Mouse (Mus musculus) left cerebral cortex, postnatal 10 days (tissue): Measurements from ENCODE around the gene Stx17. TPM values are rescaled to one million over a fixed set of nuclear protein-coding genes. Genes with fewer than 3 reads are reported as not detected.

Source experiments
- DNase-seq, 2 experiments: peaks; one replicate each; pipeline ENCODE4 v3.0.0; 2021 to 2022; ENCODE audit warnings: low spot score in 2 of 2, mixed read lengths in 1 of 2; ENCODE audit errors: extremely low spot score in 1 of 2
- intact Hi-C: fragments of 180-260 bp; cut with DNase I; formaldehyde crosslinking; loops from one replicate; pipeline ENCODE4 v1.15.1; 2025
- microRNA-seq: library from miRNA; unstranded; fragments of <30 nt; microRNA quantifications from one replicate; pipeline ENCODE4 v1.2.0, GENCODE M21; 2022
- total RNA-seq, 2 experiments: library from RNA; stranded (reverse); gene quantifications; 2 replicates each; pipeline ENCODE4 v1.2.3; 2021

Stx17 gene
- total RNA-seq, 2 experiments from 2014 or later = 29.7 to 34.4 TPM

GRCm38 (mm10) chr4:48149492-48149891 is 24.8 kb downstream of the Stx17 start:
- intact Hi-C loops = no loop called here
- DNase-seq = no peak

DNA sequence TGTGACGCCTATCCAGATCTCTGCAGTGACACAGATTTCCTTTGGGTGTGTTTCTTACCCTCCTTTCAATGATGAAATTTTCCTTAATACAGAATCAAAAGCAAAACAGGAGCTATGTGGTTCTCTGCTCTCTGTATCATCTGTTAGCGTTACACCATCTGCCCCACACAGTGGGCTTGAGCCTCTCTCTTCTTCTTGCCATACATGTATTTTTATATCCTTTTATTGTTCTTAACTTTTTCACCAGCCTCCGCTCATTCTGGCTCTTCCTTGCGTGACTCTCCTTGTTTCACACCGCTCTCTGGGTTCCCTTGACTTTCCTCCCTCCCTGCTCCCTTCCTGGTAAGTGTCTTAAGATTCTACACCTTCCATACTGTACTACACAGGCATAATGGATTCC is 28.5 kb downstream of the Stx17 start:
- no peak for DNase-seq
- intact Hi-C loops = no loop called here

GRCm38 (mm10) chr4:48155864-48156263 is 31.1 kb downstream of the Stx17 start:
- DNase-seq = no peak
- intact Hi-C loops = no loop called here

DNA sequence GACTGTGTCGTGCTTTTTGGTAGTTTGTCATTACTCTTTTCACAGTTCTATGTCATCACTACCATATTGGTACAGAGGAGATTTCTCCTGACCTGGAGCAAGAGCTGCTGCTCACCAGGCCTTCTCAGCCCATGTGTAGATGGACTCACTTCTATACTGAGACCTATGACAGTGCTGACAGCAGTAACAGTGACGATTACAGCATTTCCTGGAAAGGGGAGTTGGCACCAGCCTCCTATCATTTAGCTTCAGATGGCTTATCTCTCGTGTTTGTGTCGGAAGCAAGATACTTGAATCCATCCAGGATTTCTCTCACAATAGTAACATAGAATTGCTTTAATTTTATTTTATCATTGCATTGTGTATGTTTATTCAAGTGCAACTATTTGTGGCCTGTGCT is 35.7 kb downstream of the Stx17 start:
- intact Hi-C loops = no loop called here
- DNase-seq = no peak

- DNase-seq = no peak
These were observed 39.1 kb downstream of the Stx17 start for GRCm38 (mm10) chr4:48163851-48164250.

GRCm38 (mm10) chr4:48175666-48176065 is 51.0 kb downstream of the Stx17 start:
- intact Hi-C loops = no loop called here
- no peak for DNase-seq

More at GRCm38 (mm10) chr4:48163851-48164250, 39.1 kb downstream of the Stx17 start:
- intact Hi-C loops = no loop called here

GRCm38 (mm10) chr4:48180922-48181321 is 56.2 kb downstream of the Stx17 start:
- intact Hi-C loops = no loop called here
- no peak for DNase-seq

DNA sequence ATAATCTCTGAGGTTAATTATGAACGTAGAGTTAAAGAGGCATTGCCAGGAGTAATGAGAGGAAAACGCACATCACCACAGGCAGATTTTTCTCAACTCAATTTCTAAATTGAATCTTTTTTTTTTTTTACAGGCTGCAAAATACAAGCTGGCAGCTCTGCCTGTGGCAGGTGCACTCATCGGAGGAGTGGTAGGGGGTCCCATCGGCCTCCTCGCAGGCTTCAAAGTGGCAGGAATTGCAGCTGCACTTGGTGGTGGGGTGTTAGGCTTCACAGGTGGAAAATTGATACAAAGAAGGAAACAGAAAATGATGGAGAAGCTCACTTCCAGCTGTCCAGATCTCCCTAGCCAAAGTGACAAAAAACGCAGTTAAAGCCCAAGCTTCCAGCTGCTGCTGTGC is 56.7 kb downstream of the Stx17 start:
- DNase-seq = no peak
- intact Hi-C loops = no loop called here

DNA sequence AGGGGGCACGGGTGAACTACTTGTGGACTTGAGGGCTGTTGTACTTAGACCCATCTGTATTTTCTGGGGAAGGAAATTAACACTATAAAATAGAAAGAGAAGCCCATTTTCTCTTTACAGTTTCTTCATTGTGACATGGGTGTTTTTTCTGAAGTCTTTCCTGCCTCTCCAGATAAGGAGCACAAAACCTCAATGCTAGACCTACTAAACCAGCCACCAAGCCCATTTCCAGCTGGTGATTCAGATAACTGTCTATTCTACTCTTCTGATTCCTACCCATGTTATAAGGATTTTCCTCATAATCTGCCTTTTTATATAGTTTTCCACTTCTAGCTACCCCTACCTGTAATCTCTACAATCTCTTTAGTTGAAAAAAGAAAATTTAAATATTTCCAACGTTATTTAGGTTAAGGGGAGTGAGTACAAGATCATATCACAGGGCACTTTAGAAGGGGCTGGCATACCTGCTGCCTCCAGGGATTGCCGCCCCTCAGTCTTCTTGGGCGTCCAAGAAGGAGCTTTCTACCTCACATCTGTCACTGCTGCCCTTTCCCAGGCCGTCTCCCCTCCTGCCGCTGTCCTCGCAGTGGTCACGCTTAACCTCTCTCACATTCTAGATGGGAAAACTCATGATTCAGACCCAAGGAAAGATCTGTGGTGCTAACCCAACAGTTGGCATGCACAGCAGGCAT is 57.5 kb downstream of the Stx17 start:
- intact Hi-C loops = no loop called here
- DNase-seq = no peak

DNA sequence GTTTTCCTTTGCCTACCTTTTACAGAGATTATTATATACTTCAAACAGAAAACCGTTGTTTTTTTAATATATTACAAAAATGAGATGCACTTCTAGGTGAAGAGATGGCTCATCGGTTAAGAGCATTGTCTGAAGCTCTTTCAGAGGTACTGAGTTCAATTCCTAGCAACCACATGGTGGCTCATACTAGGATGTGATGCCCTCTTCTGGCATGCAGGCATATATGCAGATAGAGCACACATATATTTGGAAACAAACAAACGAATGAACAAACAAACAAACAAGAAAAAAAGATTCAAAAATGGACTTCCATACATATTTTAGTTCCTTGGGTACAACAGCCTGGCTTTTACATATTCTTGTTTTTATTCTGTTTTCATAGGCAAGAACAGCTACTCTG is 73.2 kb downstream of the Stx17 start:
- DNase-seq = no peak
- intact Hi-C loops = no loop called here

DNA sequence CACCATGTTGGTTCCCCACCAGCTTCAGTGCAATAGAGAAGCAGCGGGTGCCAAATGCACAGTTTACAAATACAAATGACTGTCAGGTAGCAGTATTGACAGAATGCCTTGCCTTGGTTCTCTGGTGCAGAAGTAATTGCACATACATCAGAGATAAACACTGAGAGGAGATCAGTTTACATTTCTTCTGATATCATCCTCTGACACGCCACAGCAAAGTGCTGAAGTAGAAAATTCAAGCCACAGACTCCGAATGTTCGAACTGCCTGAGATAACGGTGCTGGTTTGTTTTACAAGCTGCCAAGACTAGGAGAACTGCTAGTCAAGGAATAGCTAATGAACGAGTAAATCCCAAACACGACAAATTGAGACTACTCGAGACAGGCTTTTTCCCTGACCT is 73.7 kb downstream of the Stx17 start:
- intact Hi-C loops = no loop called here
- no peak for DNase-seq

DNA sequence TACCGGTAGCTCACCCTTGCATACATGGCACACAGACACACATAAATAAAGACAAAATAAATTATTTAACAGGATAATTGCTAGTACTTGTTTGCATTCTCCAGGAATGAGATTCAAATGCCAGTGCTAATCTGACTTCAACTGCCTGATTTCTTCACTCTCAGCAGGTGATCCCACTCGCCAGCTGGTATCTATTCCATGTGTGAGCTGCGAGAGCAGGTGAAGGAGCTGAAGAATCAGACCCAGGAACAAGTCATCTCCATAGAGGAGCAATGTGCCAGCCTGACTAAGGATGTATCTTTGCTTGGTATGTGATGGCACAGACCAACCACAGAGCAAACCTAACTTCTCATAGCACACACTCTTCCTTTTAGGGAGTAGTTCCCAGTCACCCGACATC is 78.8 kb downstream of the Stx17 start:
- DNase-seq = no peak
- intact Hi-C loops = no loop called here

- intact Hi-C loops = no loop called here
- DNase-seq = peak; percentile 25 to 65
These were observed 100.5 kb downstream of the Stx17 start for GRCm38 (mm10) chr4:48225173-48225572.

- intact Hi-C loops = no loop called here
- no peak for DNase-seq
These were observed 100.9 kb downstream of the Stx17 start for GRCm38 (mm10) chr4:48225604-48226003.

GRCm38 (mm10) chr4:48226800-48227199 is 102.1 kb downstream of the Stx17 start:
- intact Hi-C loops = no loop called here
- DNase-seq = no peak

Small RNA genes within 50 kb of the gene (microRNA-seq; reads per million reads assigned to microRNA genes)
- not detected for gene Mir1958

Other genes with a start within 250 kb of the Stx17 start
- gene Nr4a3, start 79.8 kb upstream of the Stx17 start, total RNA-seq = 10 to 100 TPM; 23.8 to 28.3 TPM
- 10 to 100 TPM; 34.9 to 37.0 TPM for gene Erp44, start 154.6 kb downstream of the Stx17 start, total RNA-seq
- 1 to 10 TPM; 9.3 to 9.6 TPM for gene Invs, start 154.8 kb downstream of the Stx17 start, total RNA-seq